Mouse (Mus musculus): ENCODE results near the gene Mesd.
"Not testable (repeated sequence)": the region's sequence is repeated elsewhere in the genome, so short reads cannot be mapped to it uniquely, and the experiment has no call there.

Mesd gene

GRCm38 (mm10) chr7:83878676-83879448 lies 5.4 kb upstream of the Mesd start:
- DNase-seq (ENCODE audit: low read depth, low spot score): no peak

GRCm38 (mm10) chr7:83882150-83882632 lies 2.1 kb upstream of the Mesd start:
- no peak for DNase-seq (ENCODE audit: low read depth, low spot score)

- DNase-seq (ENCODE audit: low read depth, low spot score): peak; percentile 48
Measured at GRCm38 (mm10) chr7:83882633-83883275, 1.5 kb upstream of the Mesd start.

GRCm38 (mm10) chr7:83883276-83884020 lies 818 bp upstream of the Mesd start:
- peak; percentile 66 for DNase-seq (ENCODE audit: low read depth, low spot score)

- no peak for DNase-seq (ENCODE audit: low read depth, low spot score)
Measured at GRCm38 (mm10) chr7:83884921-83885532, 761 bp downstream of the Mesd start.

- DNase-seq (ENCODE audit: low read depth, low spot score): no peak
Measured at GRCm38 (mm10) chr7:83885835-83886234, 1.6 kb downstream of the Mesd start.

- DNase-seq (ENCODE audit: low read depth, low spot score): peak; percentile 59
Measured at GRCm38 (mm10) chr7:83886366-83887129, 2.3 kb downstream of the Mesd start.

GRCm38 (mm10) chr7:83889383-83889782 lies 5.1 kb downstream of the Mesd start:
- no peak for DNase-seq (ENCODE audit: low read depth, low spot score)

GRCm38 (mm10) chr7:83889946-83890345 lies 5.7 kb downstream of the Mesd start:
- DNase-seq (ENCODE audit: low read depth, low spot score): not testable (repeated sequence)

GRCm38 (mm10) chr7:83891433-83892332 lies 7.4 kb downstream of the Mesd start:
- DNase-seq (ENCODE audit: low read depth, low spot score): peak; percentile 98

GRCm38 (mm10) chr7:83892333-83892669 lies 8.0 kb downstream of the Mesd start:
- DNase-seq (ENCODE audit: low read depth, low spot score): no peak

- no peak for DNase-seq (ENCODE audit: low read depth, low spot score)
Measured at GRCm38 (mm10) chr7:83894348-83894747, 10.1 kb downstream of the Mesd start.

GRCm38 (mm10) chr7:83896077-83896740 lies 11.9 kb downstream of the Mesd start:
- no peak for DNase-seq (ENCODE audit: low read depth, low spot score)

- DNase-seq (ENCODE audit: low read depth, low spot score): no peak
Measured at GRCm38 (mm10) chr7:83898267-83898666, 14.0 kb downstream of the Mesd start.

- DNase-seq (ENCODE audit: low read depth, low spot score): no peak
Measured at GRCm38 (mm10) chr7:83900519-83900918, 16.3 kb downstream of the Mesd start.

GRCm38 (mm10) chr7:83901425-83901824 lies 17.2 kb downstream of the Mesd start:
- no peak for DNase-seq (ENCODE audit: low read depth, low spot score)

- no peak for DNase-seq (ENCODE audit: low read depth, low spot score)
Measured at GRCm38 (mm10) chr7:83902296-83903145, 18.3 kb downstream of the Mesd start.

- DNase-seq (ENCODE audit: low read depth, low spot score): no peak
Measured at GRCm38 (mm10) chr7:83904831-83905230, 20.6 kb downstream of the Mesd start.

- DNase-seq (ENCODE audit: low read depth, low spot score): no peak
Measured at GRCm38 (mm10) chr7:83911909-83912308, 27.6 kb downstream of the Mesd start.
